Mouse (Mus musculus) erythroblast, adult 5-6 weeks (primary cell): Measurements from ENCODE around the gene Fxr2. TPM values are rescaled to one million over a fixed set of nuclear protein-coding genes. Genes with fewer than 3 reads are reported as not detected.

Experiments
- ATAC-seq: replicated peaks from 2 replicates; pipeline ENCODE4 v1.8.0; 2016; ENCODE audit warnings: moderate number of reproducible peaks, mild to moderate bottlenecking, moderate TSS enrichment, inconsistent platforms; ENCODE audit not compliant: poor library complexity, low FRiP score, severe bottlenecking
- total RNA-seq, 2 experiments: library from RNA; stranded (forward) in 1 of 2; stranded (reverse) in 1 of 2; fragments of 150-400 nt in 1 of 2; fragments of 200-764, 138-1000 nt in 1 of 2; gene quantifications; 2 replicates each; pipeline versions ENCODE4 v1.2.3 to v1.2.4; 2015 to 2017; ENCODE audit warnings: low replicate concordance in 2 of 2

Fxr2 gene
- total RNA-seq (2015; ENCODE audit: low replicate concordance) = 12.3 and 19.2 TPM in 2 replicates
- 14.4 and 26.6 TPM in 2 replicates for total RNA-seq (2017; ENCODE audit: low replicate concordance)

GRCm38 (mm10) chr11:69632284-69633089 is at the start of gene Fxr2:
Gene Fxr2, plus strand, starts transcription at chr11:69632990.
- peak; percentile 87 for ATAC-seq

GRCm38 (mm10) chr11:69584008-69584407 is 48.8 kb upstream of the Fxr2 start:
- ATAC-seq = no peak

- 0 out of 2 replicates have a peak, but pooled peaks have one; percentile 23 for ATAC-seq
Measured at GRCm38 (mm10) chr11:69584937-69585336, 47.9 kb upstream of the Fxr2 start.

- ATAC-seq = peak; percentile 80
Measured at GRCm38 (mm10) chr11:69585718-69586325, 47.0 kb upstream of the Fxr2 start.

- ATAC-seq = 0 out of 2 replicates have a peak, but pooled peaks have one; percentile 7
Measured at GRCm38 (mm10) chr11:69589207-69589834, 43.5 kb upstream of the Fxr2 start.

- no peak for ATAC-seq
Measured at GRCm38 (mm10) chr11:69590622-69591021, 42.2 kb upstream of the Fxr2 start.

GRCm38 (mm10) chr11:69591424-69591823 is 41.4 kb upstream of the Fxr2 start:
- ATAC-seq = no peak

GRCm38 (mm10) chr11:69591899-69592637 is 40.7 kb upstream of the Fxr2 start:
- ATAC-seq = no peak

GRCm38 (mm10) chr11:69592799-69593198 is 40.0 kb upstream of the Fxr2 start:
- ATAC-seq = no peak

GRCm38 (mm10) chr11:69594853-69595252 is 37.9 kb upstream of the Fxr2 start:
- no peak for ATAC-seq

- no peak for ATAC-seq
Measured at GRCm38 (mm10) chr11:69599436-69599835, 33.4 kb upstream of the Fxr2 start.

- no peak for ATAC-seq
Measured at GRCm38 (mm10) chr11:69600098-69600497, 32.7 kb upstream of the Fxr2 start.

- ATAC-seq = no peak
Measured at GRCm38 (mm10) chr11:69601768-69602167, 31.0 kb upstream of the Fxr2 start.

GRCm38 (mm10) chr11:69603516-69603915 is 29.3 kb upstream of the Fxr2 start:
- no peak for ATAC-seq

- no peak for ATAC-seq
Measured at GRCm38 (mm10) chr11:69604347-69604746, 28.4 kb upstream of the Fxr2 start.

GRCm38 (mm10) chr11:69604795-69605664 is 27.8 kb upstream of the Fxr2 start:
- ATAC-seq = peak; percentile 37

- ATAC-seq = peak; percentile 81
Measured at GRCm38 (mm10) chr11:69605726-69606490, 26.9 kb upstream of the Fxr2 start, which contains the start of gene Atp1b2. Gene Atp1b2, minus strand, starts transcription at chr11:69605942.

GRCm38 (mm10) chr11:69606491-69606795 is 26.3 kb upstream of the Fxr2 start:
- ATAC-seq = no peak
